Mouse (Mus musculus): ENCODE results near the gene Emc6.

DNA sequence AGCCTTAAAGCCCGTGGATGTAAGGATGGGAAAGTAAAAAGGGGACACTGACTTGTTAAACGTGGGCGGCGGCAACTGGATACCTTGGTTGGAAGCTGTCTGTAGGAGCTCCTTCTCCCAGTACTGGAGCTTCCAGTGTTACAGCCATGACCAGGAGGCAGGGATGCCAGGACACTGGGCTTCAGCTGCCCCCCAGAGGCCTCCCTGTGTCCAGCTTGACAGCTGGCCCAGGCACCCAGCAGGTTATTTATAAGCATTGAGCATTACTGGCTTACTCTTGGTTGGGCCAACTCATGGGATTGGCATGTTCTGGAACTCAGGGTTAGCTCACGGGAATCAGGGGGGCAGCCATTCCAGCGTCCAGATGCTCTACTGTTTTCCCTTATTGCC, 16.0 kb downstream of the Emc6 start:
- TF ChIP-seq POLR2A (IDR thresholded peaks at IDR 0.05; ENCODE audit: control insufficient read depth in 1 of 2, insufficient read depth in 1 of 2, low read depth in 1 of 2, low read length in 2 of 2, poor library complexity in 1 of 2) (no peak), POLR2AphosphoS2 (IDR thresholded peaks at IDR 0.05; ENCODE audit: low read length) (no peak), ZNF384 (IDR thresholded peaks at IDR 0.05; ENCODE audit: low read depth, low read length) (no peak), NELFE (IDR thresholded peaks at IDR 0.05; ENCODE audit: low read depth, low read length) (no peak), NRF1 (IDR thresholded peaks at IDR 0.05; ENCODE audit: insufficient read depth, low read depth, low read length, poor library complexity, severe bottlenecking) (no peak)

All from MEL (cell line).